Comparison of ENCODE assay signal across 11 mouse cellular contexts in genomic region chr2:147877543-147877904, GRCm38 (mm10).
DNase-seq lines count a peak whose midpoint lies in the region; ATAC-seq and TF ChIP-seq lines count a peak whose summit lies in the region.
"Had no signal": no experiment of that assay in that cellular context is flagged by ENCODE, and none has a peak within 500 bp of the region (broad histone marks: within the 10 kb centered on the region; RNA-seq: fewer than 3 reads in every experiment).

No protein-coding gene starts in this region.

- no peaks in the 10 kb centered on the region for H3K9me3 ChIP-seq in liver, embryonic 11.5 days (ENCODE audit: control insufficient read depth, low read length)
- no peaks in the 10 kb centered on the region for H3K9me3 ChIP-seq in forebrain, embryonic 14.5 days (replicated peaks; ENCODE audit: control insufficient read depth, low read length)
- H3K9me3 ChIP-seq in limb, embryonic 14.5 days (ENCODE audit: control insufficient read depth, low read length): no peaks in the 10 kb centered on the region
- H3K9me3 ChIP-seq in stomach, embryonic 14.5 days (ENCODE audit: control insufficient read depth, low read depth, low read length): no peaks in the 10 kb centered on the region

- no peak for ATAC-seq in liver, embryonic 11.5 days (replicated peaks; ENCODE audit: low FRiP score)
- ATAC-seq in forebrain, embryonic 14.5 days: no peak
- no peak for ATAC-seq in limb, embryonic 14.5 days (ENCODE audit: low FRiP score, low read depth)
- no peak for ATAC-seq in stomach, embryonic 14.5 days (ENCODE audit: insufficient number of reproducible peaks, insufficient read depth, low FRiP score, low read depth)

- TF ChIP-seq POLR2A in limb, embryonic 14.5 days (IDR thresholded peaks at IDR 0.05; ENCODE audit: borderline replicate concordance, extremely low read depth, insufficient read depth, insufficient read length): no peak

- no peak overlapping the region for H3K9ac ChIP-seq in liver, embryonic 11.5 days (ENCODE audit: low read depth, low read length)
- peak overlapping the region; percentile 9; the same call in 1 of the 2 replicates for H3K9ac ChIP-seq in forebrain, embryonic 14.5 days (ENCODE audit: low read length)
- 0 out of 2 replicates have a peak overlapping the region, but pooled peaks have one; percentile 32 for H3K9ac ChIP-seq in limb, embryonic 14.5 days (ENCODE audit: low read depth, low read length, severe bottlenecking)
- H3K9ac ChIP-seq in stomach, embryonic 14.5 days (replicated peaks; ENCODE audit: low read depth, low read length): no peak overlapping the region; the same call in 1 of the 2 replicates

- peak overlapping the region; percentile 44 for H3K4me2 ChIP-seq in liver, embryonic 11.5 days
- peak overlapping the region; percentile 46 for H3K4me2 ChIP-seq in forebrain, embryonic 14.5 days (ENCODE audit: low read length)
- H3K4me2 ChIP-seq in limb, embryonic 14.5 days (replicated peaks; ENCODE audit: low read depth, low read length, severe bottlenecking): peak overlapping the region; percentile 43
- peak overlapping the region; percentile 67 for H3K4me2 ChIP-seq in stomach, embryonic 14.5 days (replicated peaks; ENCODE audit: low read depth, low read length)

- no peak overlapping the region for H3K27ac ChIP-seq in liver, embryonic 11.5 days (ENCODE audit: low read depth, low read length)
- no peak overlapping the region for H3K27ac ChIP-seq in forebrain, embryonic 14.5 days (ENCODE audit: low read depth, low read length)
- no peak overlapping the region for H3K27ac ChIP-seq in limb, embryonic 14.5 days (replicated peaks; ENCODE audit: low read depth, low read length)
- no peak overlapping the region for H3K27ac ChIP-seq in stomach, embryonic 14.5 days (ENCODE audit: low read length)

- intact Hi-C loops in left cerebral cortex, postnatal 14 days (cut with DNase I): no loop called here

- no peaks in the 10 kb centered on the region for H3K27me3 ChIP-seq in liver, embryonic 11.5 days (replicated peaks; ENCODE audit: control insufficient read depth, insufficient read depth, low read length)
- H3K27me3 ChIP-seq in forebrain, embryonic 14.5 days (replicated peaks; ENCODE audit: control insufficient read depth, insufficient read depth, low read length): peaks cover 7% of the 10 kb centered on the region; the same call in 1 of the 2 replicates
- 0 out of 2 replicates have a peak, but pooled peaks cover 6% of the 10 kb centered on the region for H3K27me3 ChIP-seq in limb, embryonic 14.5 days (ENCODE audit: control insufficient read depth, insufficient read depth, low read length)
- no peaks in the 10 kb centered on the region for H3K27me3 ChIP-seq in stomach, embryonic 14.5 days (ENCODE audit: control insufficient read depth, insufficient read depth, low read length)

- 33% methylated on average over 4 of the region's 4 CpGs for WGBS in liver, embryonic 11.5 days
- under 1% methylated on average over 4 of the region's 4 CpGs for WGBS in forebrain, embryonic 14.5 days
- WGBS in limb, embryonic 14.5 days: 12% methylated on average over 4 of the region's 4 CpGs
- WGBS in stomach, embryonic 14.5 days: 10% methylated on average over 4 of the region's 4 CpGs

- H3K36me3 ChIP-seq in liver, embryonic 11.5 days (ENCODE audit: control insufficient read depth, insufficient read depth, low read length): no peaks in the 10 kb centered on the region
- H3K36me3 ChIP-seq in forebrain, embryonic 14.5 days (ENCODE audit: control insufficient read depth, insufficient read depth, low read length): no peaks in the 10 kb centered on the region
- no peaks in the 10 kb centered on the region for H3K36me3 ChIP-seq in limb, embryonic 14.5 days (ENCODE audit: control insufficient read depth, insufficient read depth, low read length)
- no peaks in the 10 kb centered on the region for H3K36me3 ChIP-seq in stomach, embryonic 14.5 days (ENCODE audit: control insufficient read depth, insufficient read depth, low read length)
- H3K36me3 ChIP-seq: G1E had no signal

- H3K4me3 ChIP-seq in liver, embryonic 11.5 days (ENCODE audit: low read depth, low read length): no peak overlapping the region
- peak overlapping the region; percentile 15 for H3K4me3 ChIP-seq in forebrain, embryonic 14.5 days (ENCODE audit: low read depth, low read length)
- H3K4me3 ChIP-seq in limb, embryonic 14.5 days (replicated peaks; ENCODE audit: low read length): peak overlapping the region; percentile 29
- H3K4me3 ChIP-seq in stomach, embryonic 14.5 days (ENCODE audit: low read depth, low read length): peak overlapping the region; percentile 33

- H3K4me1 ChIP-seq in liver, embryonic 11.5 days (replicated peaks; ENCODE audit: control insufficient read depth, insufficient read depth, low read length): 0 out of 2 replicates have a peak, but pooled peaks cover 3% of the 10 kb centered on the region
- H3K4me1 ChIP-seq in forebrain, embryonic 14.5 days (ENCODE audit: control insufficient read depth, insufficient read depth, low read length): peaks cover 5% of the 10 kb centered on the region
- H3K4me1 ChIP-seq in limb, embryonic 14.5 days (ENCODE audit: control insufficient read depth, insufficient read depth, low read length): peaks cover 6% of the 10 kb centered on the region
- peaks cover 11% of the 10 kb centered on the region; the same call in 1 of the 2 replicates for H3K4me1 ChIP-seq in stomach, embryonic 14.5 days (ENCODE audit: control insufficient read depth, insufficient read depth, low read length)

- no peak for DNase-seq in liver, embryonic 11.5 days (ENCODE audit: low spot score)
- no peak for DNase-seq in liver
- DNase-seq in forebrain, embryonic 14.5 days (ENCODE audit: low spot score): no peak
- DNase-seq in limb, embryonic 14.5 days (ENCODE audit: low spot score): no peak
- DNase-seq in adrenal gland, postnatal 25 days: no peak
- no peak for DNase-seq in left cerebral cortex, postnatal 14 days (ENCODE audit: low spot score in 2 of 2)
- no peak for DNase-seq in testis, postnatal 14 days (ENCODE audit: low spot score)
- DNase-seq: adrenal gland, postnatal 14 days; kidney, postnatal 14 days had no signal

Comparison
In these comparisons a context has a peak if more than half of its experiments do, and no peak if none do; other contexts are left out.
1. H3K9ac ChIP-seq: peak in forebrain, embryonic 14.5 days (single experiment) and limb, embryonic 14.5 days (single experiment); none in liver, embryonic 11.5 days (single experiment) and stomach, embryonic 14.5 days (single experiment).
2. Peak in every context shown above with its lines, with median percentiles within 50 percentile points of each other: H3K4me2 ChIP-seq.